Mouse (Mus musculus) ES-E14 (cell line): ENCODE measurements around the gene Rdh11. TPM values are rescaled to one million over a fixed set of nuclear protein-coding genes. Genes with fewer than 3 reads are reported as not detected.
A peak's percentile ranks its signal among the peaks of the same experiment; 100 is the strongest.

ENCODE experiments used
- DNase-seq: peaks from one replicate; pipeline ENCODE4 v3.0.0-alpha.2; 2013; ENCODE audit warnings: low read depth, low spot score
- H3K27ac ChIP-seq: 2 replicates; pipeline ENCODE4 v1.5.1; 2012; ENCODE audit warnings: low read depth, mild to moderate bottlenecking, low read length, moderate library complexity, mixed read lengths; ENCODE audit not compliant: poor library complexity, insufficient read depth, severe bottlenecking
- H3K36me3 ChIP-seq: 2 replicates; pipeline ENCODE4 v1.6.1; 2012; ENCODE audit warnings: mild to moderate bottlenecking, low read length, moderate library complexity, mixed read lengths; ENCODE audit not compliant: control insufficient read depth, poor library complexity, insufficient read depth, severe bottlenecking
- H3K4me1 ChIP-seq, 2 experiments: fragments of 150-350 bp in 1 of 2; sonication (generic) in 1 of 2; 2 replicates each; pipeline ENCODE4 v1.6.1; 2012; ENCODE audit warnings: low read length in 2 of 2, mild to moderate bottlenecking in 1 of 2, mixed read lengths in 1 of 2; ENCODE audit not compliant: control insufficient read depth in 2 of 2, insufficient read depth in 2 of 2, poor library complexity in 1 of 2
- H3K4me3 ChIP-seq, 2 experiments: fragments of 150-350 bp in 1 of 2; sonication (generic) in 1 of 2; 2 replicates each; pipeline ENCODE4 v1.5.1; 2012; ENCODE audit warnings: low read length in 2 of 2, low read depth in 1 of 2, mild to moderate bottlenecking in 1 of 2, mixed read lengths in 1 of 2; ENCODE audit not compliant: insufficient read depth in 1 of 2, poor library complexity in 1 of 2, severe bottlenecking in 1 of 2
- H3K9ac ChIP-seq: 2 replicates; pipeline ENCODE4 v1.6.1; 2012; ENCODE audit warnings: low read depth, mild to moderate bottlenecking, low read length, mixed read lengths; ENCODE audit not compliant: poor library complexity, insufficient read depth, severe bottlenecking
- H3K9me3 ChIP-seq: fragments of 150-350 bp; sonication (generic); 2 replicates; pipeline ENCODE4 v1.6.1; 2012; ENCODE audit warnings: low read depth, mild to moderate bottlenecking, low read length; ENCODE audit not compliant: control insufficient read depth, insufficient read depth
- CHD2 ChIP-seq: IDR thresholded peaks from 2 replicates; pipeline ENCODE4 v1.6.1; 2014; ENCODE audit warnings: mild to moderate bottlenecking, low read depth, low read length, inconsistent platforms
- HCFC1 ChIP-seq: IDR thresholded peaks from 2 replicates; pipeline ENCODE4 v1.6.1; 2012; ENCODE audit warnings: low read length, inconsistent platforms, borderline replicate concordance; ENCODE audit not compliant: insufficient read depth
- MAFK ChIP-seq: IDR thresholded peaks from 2 replicates; pipeline ENCODE4 v1.6.1; 2014; ENCODE audit warnings: mild to moderate bottlenecking, low read depth, low read length, inconsistent platforms; ENCODE audit not compliant: insufficient read depth
- ZC3H11A ChIP-seq: IDR thresholded peaks from 2 replicates; pipeline ENCODE4 v1.6.1; 2012; ENCODE audit warnings: low read depth, mild to moderate bottlenecking, inconsistent platforms, low read length, borderline replicate concordance
- ZNF384 ChIP-seq: IDR thresholded peaks from 2 replicates; pipeline ENCODE4 v1.6.1; 2012; ENCODE audit warnings: low read depth, low read length, inconsistent platforms
- in situ Hi-C, 2 experiments: fragments of 600-800 bp; cut with MboI; formaldehyde crosslinking; loops; one replicate each; pipeline ENCODE4 v1.15.1; 2025; ENCODE audit warnings: low sequenced_read_pairs in 2 of 2, inconsistent platforms in 1 of 2; ENCODE audit not compliant: unreplicated experiment in 2 of 2
- total RNA-seq: library from RNA; depleted of rRNA; stranded (reverse); fragments of 300-350 nt; gene quantifications from 2 replicates; pipeline ENCODE4 v1.2.3, GENCODE M21; 2012

Rdh11 gene
- total RNA-seq, 1 experiment, result 33.5 TPM

- in situ Hi-C loops, result no loop called here
Measured at GRCm38 (mm10) chr12:79208703-79209464, 16.8 kb upstream of the Rdh11 start, which contains the start of gene Rdh12. Rdh12 (plus strand) TSS chr12:79208914.

GRCm38 (mm10) chr12:79201882-79202281 lies 9.8 kb upstream of the Rdh11 start:
- DNase-seq, result no peak
- no peaks in the 10 kb centered on the region for H3K4me1 ChIP-seq
- H3K4me3 ChIP-seq, result no peak overlapping the region
- H3K36me3 ChIP-seq, result no peaks in the 10 kb centered on the region
- H3K9ac ChIP-seq, result no peak overlapping the region
- no peak for TF ChIP-seq CHD2
- TF ChIP-seq ZC3H11A, result no peak
- TF ChIP-seq HCFC1, result no peak
- TF ChIP-seq MAFK, result no peak
- TF ChIP-seq ZNF384, result no peak
- no peaks in the 10 kb centered on the region for H3K9me3 ChIP-seq
- in situ Hi-C loops, result no loop called here
- no peak overlapping the region for H3K27ac ChIP-seq

More at GRCm38 (mm10) chr12:79208703-79209464, 16.8 kb upstream of the Rdh11 start, which contains the start of gene Rdh12:
- Histone ChIP-seq H3K4me1 (no peaks in the 10 kb centered on the region), H3K4me3 (peak within 1 kb of the TSS; percentile 35 to 67; a peak in 3 of 4 replicates), H3K27ac (no peak within 1 kb of the TSS), H3K9ac (no peak within 1 kb of the TSS), H3K36me3 (no peaks in the 10 kb centered on the region), H3K9me3 (no peaks in the 10 kb centered on the region)
- peak; percentile 90 for TF ChIP-seq HCFC1
- TF ChIP-seq ZC3H11A, result no peak
- no peak for DNase-seq

GRCm38 (mm10) chr12:79197105-79197504 lies 5.0 kb upstream of the Rdh11 start:
- H3K36me3 ChIP-seq, result no peaks in the 10 kb centered on the region
- H3K27ac ChIP-seq, result no peak overlapping the region
- H3K4me3 ChIP-seq, result no peak overlapping the region
- in situ Hi-C loops, result no loop called here
- H3K4me1 ChIP-seq, result no peaks in the 10 kb centered on the region; a peak in 2 of 4 replicates
- DNase-seq, result no peak
- H3K9ac ChIP-seq, result no peak overlapping the region
- no peaks in the 10 kb centered on the region for H3K9me3 ChIP-seq
- TF ChIP-seq ZC3H11A (no peak), HCFC1 (no peak), ZNF384 (no peak), CHD2 (no peak), MAFK (no peak)

- in situ Hi-C loops, result no loop called here
- peaks cover 0 to 3% of the 10 kb centered on the region in 2 experiments; a peak in 2 of 4 replicates for H3K4me1 ChIP-seq
Measured at GRCm38 (mm10) chr12:79193441-79193840, 1.3 kb upstream of the Rdh11 start.

More at GRCm38 (mm10) chr12:79193441-79193840, 1.3 kb upstream of the Rdh11 start:
- peak; percentile 53; the same call in 1 of the 2 replicates for TF ChIP-seq ZC3H11A
- TF ChIP-seq ZNF384, result no peak
- TF ChIP-seq HCFC1, result 0 out of 2 replicates have a peak, but pooled peaks have one; percentile 18
- TF ChIP-seq MAFK, result no peak
- Histone ChIP-seq H3K27ac (no peak overlapping the region), H3K9me3 (no peaks in the 10 kb centered on the region), H3K36me3 (peaks cover 2% of the 10 kb centered on the region; the same call in 1 of the 2 replicates), H3K9ac (no peak overlapping the region), H3K4me3 (no peak overlapping the region)
- peak; percentile 65 for DNase-seq
